Mouse (Mus musculus) neural tube, embryonic 15.5 days (tissue): ENCODE measurements around the gene Lgr6. TPM values are rescaled to one million over a fixed set of nuclear protein-coding genes. Genes with fewer than 3 reads are reported as not detected.
"Not testable (repeated sequence)": the region's sequence is repeated elsewhere in the genome, so short reads cannot be mapped to it uniquely, and the experiment has no call there.

Experiments used
- ATAC-seq: fragments of 200-750 bp; cut with Nextera tagmentation; 2 replicates; pipeline ENCODE4 v1.8.0; 2017; ENCODE audit warnings: mild to moderate bottlenecking, moderate TSS enrichment, moderate library complexity; ENCODE audit not compliant: low FRiP score
- H3K27ac ChIP-seq: fragments of 300-500 bp; sonication (generic); replicated peaks from 2 replicates; pipeline ENCODE4 v1.5.1; 2015; ENCODE audit warnings: mild to moderate bottlenecking, inconsistent platforms
- H3K27me3 ChIP-seq: fragments of 300-500 bp; sonication (generic); replicated peaks from 2 replicates; pipeline ENCODE4 v1.6.1; 2015; ENCODE audit warnings: inconsistent platforms
- H3K36me3 ChIP-seq: fragments of 300-500 bp; sonication (generic); 2 replicates; pipeline ENCODE4 v1.6.1; 2015; ENCODE audit warnings: inconsistent platforms
- H3K4me1 ChIP-seq: fragments of 300-500 bp; sonication (generic); 2 replicates; pipeline ENCODE4 v1.6.1; 2015; ENCODE audit warnings: inconsistent platforms
- H3K4me2 ChIP-seq: fragments of 300-500 bp; sonication (generic); 2 replicates; pipeline ENCODE4 v1.6.1; 2015; ENCODE audit warnings: inconsistent platforms, mild to moderate bottlenecking, moderate library complexity
- H3K4me3 ChIP-seq: fragments of 300-500 bp; sonication (generic); replicated peaks from 2 replicates; pipeline ENCODE4 v1.5.1; 2015; ENCODE audit warnings: mild to moderate bottlenecking, inconsistent platforms
- H3K9ac ChIP-seq: fragments of 300-500 bp; sonication (generic); replicated peaks from 2 replicates; pipeline ENCODE4 v1.6.1; 2015; ENCODE audit warnings: mild to moderate bottlenecking, inconsistent platforms
- H3K9me3 ChIP-seq: fragments of 300-500 bp; sonication (generic); replicated peaks from 2 replicates; pipeline ENCODE4 v1.6.1; 2016; ENCODE audit warnings: inconsistent platforms
- WGBS: fragments of 180-500 bp; shearing (Covaris S2); methylation state at CpG from one replicate; pipeline ENCODE4 v1.1.7; 2015; ENCODE audit warnings: mixed read lengths; 5-methylcytosine and 5-hydroxymethylcytosine counted together
- polyA plus RNA-seq: library from polyadenylated mRNA; unstranded; fragments of >200 nt; fragmentation: Nextera tagmentation; extraction: Ambion mirVana; gene quantifications from 2 replicates; pipeline ENCODE4 v1.2.1, GENCODE M21; 2015

The Lgr6 gene
- polyA plus RNA-seq, 1 experiment from 2014 or later: 1.6 TPM

GRCm38 (mm10) chr1:135126443-135127027 is 21.5 kb upstream of the Lgr6 start:
- H3K4me3 ChIP-seq: no peak overlapping the region
- H3K4me2 ChIP-seq: no peak overlapping the region
- ATAC-seq: no peak
- H3K27me3 ChIP-seq: peaks cover 8% of the 10 kb centered on the region; the same call in 1 of the 2 replicates
- H3K27ac ChIP-seq: 0 out of 2 replicates have a peak overlapping the region, but pooled peaks have one; percentile 9
- H3K36me3 ChIP-seq: no peaks in the 10 kb centered on the region
- no peaks in the 10 kb centered on the region for H3K9me3 ChIP-seq
- whole genome bisulfite sequencing: 57% methylated on average over 4 of the region's 4 CpGs
- H3K4me1 ChIP-seq: 0 out of 2 replicates have a peak, but pooled peaks cover 13% of the 10 kb centered on the region
- no peak overlapping the region for H3K9ac ChIP-seq

DNA sequence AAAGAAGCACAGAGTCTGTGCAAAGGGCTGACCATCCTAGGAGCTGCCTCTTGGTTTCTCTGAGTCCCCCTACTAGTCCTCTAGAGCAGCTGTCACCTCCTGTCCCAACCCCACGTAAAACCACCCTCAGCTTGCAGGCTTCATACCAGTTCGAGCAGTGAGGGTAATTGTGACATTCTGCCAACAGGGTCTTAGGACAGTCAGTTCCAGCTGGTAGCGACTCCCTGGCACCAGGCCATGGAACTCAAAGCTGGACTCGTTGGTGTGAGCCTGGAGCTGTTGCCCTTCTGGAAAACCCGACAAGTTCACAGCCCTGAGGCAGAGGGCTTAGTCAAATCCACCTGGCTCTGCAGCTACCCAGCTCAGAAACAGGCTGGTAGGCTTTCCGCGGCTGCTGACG is 20.9 kb upstream of the Lgr6 start:
- ATAC-seq: 0 out of 2 replicates have a peak, but pooled peaks have one; percentile 18
- Histone ChIP-seq H3K9ac (no peak overlapping the region), H3K27ac (0 out of 2 replicates have a peak overlapping the region, but pooled peaks have one; percentile 9), H3K4me1 (0 out of 2 replicates have a peak, but pooled peaks cover 13% of the 10 kb centered on the region), H3K9me3 (no peaks in the 10 kb centered on the region), H3K4me2 (no peak overlapping the region), H3K36me3 (no peaks in the 10 kb centered on the region), H3K4me3 (no peak overlapping the region), H3K27me3 (peaks cover 8% of the 10 kb centered on the region; the same call in 1 of the 2 replicates)
- WGBS: 49% methylated on average over 8 of the region's 8 CpGs

- H3K27me3 ChIP-seq: peaks cover 6% of the 10 kb centered on the region; the same call in 1 of the 2 replicates
- WGBS: 94% methylated on average over 8 of the region's 8 CpGs
- no peak overlapping the region for H3K27ac ChIP-seq
- no peak overlapping the region for H3K4me3 ChIP-seq
- H3K36me3 ChIP-seq: no peaks in the 10 kb centered on the region
- H3K4me1 ChIP-seq: 0 out of 2 replicates have a peak, but pooled peaks cover 13% of the 10 kb centered on the region
- no peaks in the 10 kb centered on the region for H3K9me3 ChIP-seq
- no peak for ATAC-seq
- H3K4me2 ChIP-seq: no peak overlapping the region
- no peak overlapping the region for H3K9ac ChIP-seq
Measured at GRCm38 (mm10) chr1:135124573-135125363, 19.7 kb upstream of the Lgr6 start.

DNA sequence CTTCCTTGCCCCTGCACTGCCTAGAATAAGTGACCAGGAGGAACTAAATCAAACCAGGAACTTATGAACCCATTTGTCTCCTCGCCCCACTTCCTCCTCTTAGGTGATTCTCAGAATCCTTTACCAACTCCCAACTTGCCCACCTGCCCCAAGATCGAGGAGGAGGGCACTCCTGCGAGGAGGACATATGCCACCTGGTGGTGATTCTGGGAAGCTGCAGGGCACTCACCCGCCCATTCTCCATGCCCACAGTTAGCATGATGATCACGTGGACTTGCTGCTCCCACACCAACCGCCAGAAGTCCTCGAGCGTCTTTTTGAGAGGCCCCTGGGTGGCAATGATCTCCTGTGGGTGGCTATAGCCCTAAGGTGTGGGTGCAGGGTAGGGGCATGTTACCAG is 7.6 kb upstream of the Lgr6 start:
- Histone ChIP-seq H3K9ac (no peak overlapping the region), H3K4me2 (no peak overlapping the region), H3K27ac (no peak overlapping the region), H3K4me3 (no peak overlapping the region), H3K4me1 (no peaks in the 10 kb centered on the region), H3K9me3 (no peaks in the 10 kb centered on the region), H3K27me3 (no peaks in the 10 kb centered on the region; the same call in 1 of the 2 replicates), H3K36me3 (no peaks in the 10 kb centered on the region)
- ATAC-seq: 0 out of 2 replicates have a peak, but pooled peaks have one; percentile 15
- 12% methylated on average over 8 of the region's 8 CpGs for WGBS

DNA sequence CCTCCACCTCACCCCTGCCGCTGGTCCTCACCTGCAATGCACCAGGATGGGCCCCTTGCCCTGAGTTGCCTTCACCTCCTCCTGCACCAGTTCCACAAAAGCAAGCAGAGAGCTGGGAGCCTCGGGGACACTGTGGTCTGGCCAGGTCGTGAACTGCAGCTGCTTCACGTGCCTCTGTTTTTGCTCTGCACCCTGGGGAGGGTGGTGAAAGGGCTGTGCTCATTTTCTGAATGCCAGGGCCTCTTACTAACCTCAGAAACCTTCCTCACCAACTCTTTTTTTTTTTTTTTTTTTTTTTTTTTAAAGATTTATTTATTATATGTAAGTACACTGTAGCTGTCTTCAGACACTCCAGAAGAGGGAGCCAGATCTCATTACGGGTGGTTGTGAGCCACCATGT is 6.2 kb upstream of the Lgr6 start:
- H3K9ac ChIP-seq, H3K4me2 ChIP-seq, H3K27me3 ChIP-seq, H3K4me1 ChIP-seq, H3K4me3 ChIP-seq, ATAC-seq, H3K27ac ChIP-seq, H3K36me3 ChIP-seq, H3K9me3 ChIP-seq: not testable (repeated sequence)
- WGBS: 53% methylated on average over 4 of the region's 5 CpGs

DNA sequence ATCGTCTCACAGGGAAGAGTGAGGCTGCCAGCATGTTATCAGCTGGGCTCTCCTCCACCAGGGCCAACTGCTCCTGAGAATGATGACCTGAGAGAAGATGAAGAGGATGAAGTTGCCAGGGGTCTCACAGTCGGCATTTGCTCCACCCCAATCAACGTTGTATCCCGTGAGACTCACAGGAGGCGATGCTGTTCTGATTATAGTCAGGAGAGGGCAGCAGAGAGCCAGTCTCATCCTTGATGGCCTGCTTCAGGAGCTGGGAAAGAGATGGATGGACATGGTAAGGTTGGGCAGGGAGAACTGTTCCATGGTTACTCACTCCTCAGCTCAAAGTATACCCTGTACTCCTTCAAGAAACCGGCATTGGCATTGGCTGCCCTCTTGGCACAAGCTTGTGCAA is 5.0 kb upstream of the Lgr6 start:
- Histone ChIP-seq H3K4me1 (peaks cover 9% of the 10 kb centered on the region), H3K9ac (no peak overlapping the region), H3K27ac (no peak overlapping the region), H3K36me3 (no peaks in the 10 kb centered on the region), H3K4me2 (no peak overlapping the region), H3K27me3 (peaks cover 22% of the 10 kb centered on the region), H3K4me3 (no peak overlapping the region), H3K9me3 (no peaks in the 10 kb centered on the region)
- ATAC-seq: no peak
- 18% methylated on average over 6 of the region's 6 CpGs for WGBS

GRCm38 (mm10) chr1:135108611-135109010 is 3.5 kb upstream of the Lgr6 start:
- Histone ChIP-seq H3K9ac (no peak overlapping the region), H3K27ac (no peak overlapping the region), H3K4me1 (peaks cover 12% of the 10 kb centered on the region), H3K4me3 (no peak overlapping the region), H3K4me2 (no peak overlapping the region), H3K27me3 (peaks cover 36% of the 10 kb centered on the region), H3K9me3 (no peaks in the 10 kb centered on the region), H3K36me3 (no peaks in the 10 kb centered on the region)
- no peak for ATAC-seq
- 42% methylated on average over 6 of the region's 6 CpGs for WGBS

GRCm38 (mm10) chr1:135105951-135106350 is 875 bp upstream of the Lgr6 start:
- no peak; the same call in 1 of the 2 replicates for ATAC-seq
- H3K9ac ChIP-seq: no peak overlapping the region
- H3K36me3 ChIP-seq: no peaks in the 10 kb centered on the region
- peaks cover 62% of the 10 kb centered on the region for H3K27me3 ChIP-seq
- H3K4me1 ChIP-seq: peaks cover 12% of the 10 kb centered on the region
- H3K4me2 ChIP-seq: 0 out of 2 replicates have a peak overlapping the region, but pooled peaks have one; percentile 74
- 1% methylated on average over 8 of the region's 8 CpGs for WGBS
- H3K9me3 ChIP-seq: no peaks in the 10 kb centered on the region
- H3K27ac ChIP-seq: no peak overlapping the region
- H3K4me3 ChIP-seq: no peak overlapping the region

GRCm38 (mm10) chr1:135100400-135100799 is 4.7 kb downstream of the Lgr6 start:
- H3K4me2 ChIP-seq: no peak overlapping the region
- H3K27ac ChIP-seq: no peak overlapping the region
- no peak overlapping the region for H3K4me3 ChIP-seq
- no peaks in the 10 kb centered on the region for H3K36me3 ChIP-seq
- ATAC-seq: no peak
- H3K9ac ChIP-seq: no peak overlapping the region
- H3K4me1 ChIP-seq: peaks cover 7% of the 10 kb centered on the region
- no peaks in the 10 kb centered on the region for H3K9me3 ChIP-seq
- WGBS: 57% methylated on average over 7 of the region's 7 CpGs
- H3K27me3 ChIP-seq: peaks cover 46% of the 10 kb centered on the region

GRCm38 (mm10) chr1:135098441-135098840 is 6.6 kb downstream of the Lgr6 start:
- ATAC-seq: no peak
- Histone ChIP-seq H3K4me1 (no peaks in the 10 kb centered on the region), H3K27me3 (peaks cover 26% of the 10 kb centered on the region), H3K4me3 (no peak overlapping the region), H3K36me3 (no peaks in the 10 kb centered on the region), H3K9ac (no peak overlapping the region), H3K4me2 (no peak overlapping the region), H3K9me3 (no peaks in the 10 kb centered on the region), H3K27ac (no peak overlapping the region)
- 77% methylated on average over 7 of the region's 7 CpGs for WGBS

- no peak for ATAC-seq
- Histone ChIP-seq H3K9ac (no peak overlapping the region), H3K27ac (no peak overlapping the region), H3K4me3 (no peak overlapping the region), H3K27me3 (peaks cover 16% of the 10 kb centered on the region), H3K4me1 (no peaks in the 10 kb centered on the region), H3K9me3 (no peaks in the 10 kb centered on the region), H3K36me3 (no peaks in the 10 kb centered on the region), H3K4me2 (no peak overlapping the region)
- WGBS: 92% methylated on average over 6 of the region's 6 CpGs
Measured at GRCm38 (mm10) chr1:135097441-135097840, 7.6 kb downstream of the Lgr6 start.

DNA sequence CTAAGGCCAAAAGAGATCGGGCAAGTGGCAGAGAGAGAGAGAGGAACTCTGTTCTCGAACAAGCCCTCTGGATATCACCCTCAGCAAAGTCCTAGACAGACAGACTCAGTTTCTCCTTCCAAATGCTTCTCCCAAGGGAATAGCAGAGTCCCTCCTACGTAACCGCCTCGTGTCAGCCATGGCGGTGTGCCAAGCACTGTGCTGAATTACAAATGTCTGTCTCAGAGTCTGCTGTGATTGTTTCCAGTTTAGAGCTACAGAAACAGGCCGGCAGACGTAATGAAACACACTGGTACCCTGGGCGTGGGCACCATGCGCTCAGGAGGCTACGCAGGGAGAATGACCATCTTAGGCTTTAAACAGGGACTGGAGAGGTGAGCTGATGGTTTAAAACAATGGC is 8.8 kb downstream of the Lgr6 start:
- Histone ChIP-seq H3K9ac (no peak overlapping the region), H3K4me2 (no peak overlapping the region), H3K9me3 (no peaks in the 10 kb centered on the region), H3K27ac (no peak overlapping the region), H3K36me3 (no peaks in the 10 kb centered on the region), H3K4me1 (no peaks in the 10 kb centered on the region), H3K27me3 (peaks cover 6% of the 10 kb centered on the region; the same call in 1 of the 2 replicates), H3K4me3 (no peak overlapping the region)
- no peak for ATAC-seq
- 78% methylated on average over 11 of the region's 11 CpGs for WGBS
